Mouse (Mus musculus) layer of hippocampus, adult 8-10 months (tissue): ENCODE measurements around the gene Hspbap1. TPM values are rescaled to one million over a fixed set of nuclear protein-coding genes. Genes with fewer than 3 reads are reported as not detected.

Experiments used
- DNase-seq, 2 experiments: peaks; one replicate each; pipeline ENCODE4 v3.0.0; 2022; ENCODE audit warnings: low spot score in 2 of 2
- total RNA-seq, 4 experiments: library from RNA; stranded (reverse); gene quantifications; 2 replicates each; pipeline ENCODE4 v1.2.4; 2022

The Hspbap1 gene
- total RNA-seq, 4 experiments from 2014 or later: 6.5 to 9.0 (median 7.3) TPM

GRCm38 (mm10) chr16:35763590-35764296 is 6.4 kb upstream of the Hspbap1 start:
- DNase-seq: no peak

- DNase-seq: no peak
Observed at GRCm38 (mm10) chr16:35764941-35765340, 5.2 kb upstream of the Hspbap1 start.

GRCm38 (mm10) chr16:35765449-35765848 is 4.7 kb upstream of the Hspbap1 start:
- no peak for DNase-seq

DNA sequence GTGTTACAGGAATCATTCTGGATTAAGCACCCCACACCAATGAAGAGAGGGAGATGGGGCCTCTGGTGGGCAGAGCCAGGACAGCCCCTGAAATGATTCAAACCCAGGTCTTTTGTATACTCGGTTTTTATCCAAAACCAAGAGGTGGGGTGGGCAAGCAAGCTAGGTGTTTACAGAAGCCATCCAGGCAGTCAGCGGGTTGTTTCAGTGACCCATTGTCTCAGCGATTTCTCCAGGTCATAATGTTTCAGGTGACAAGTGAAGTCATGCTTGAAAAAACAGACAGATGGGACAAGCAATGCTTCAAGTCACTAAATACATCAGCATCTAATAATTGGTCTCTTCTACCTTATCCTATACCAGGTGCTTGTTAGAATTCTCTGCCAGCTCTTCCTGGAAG is 3.8 kb upstream of the Hspbap1 start:
- no peak for DNase-seq

DNA sequence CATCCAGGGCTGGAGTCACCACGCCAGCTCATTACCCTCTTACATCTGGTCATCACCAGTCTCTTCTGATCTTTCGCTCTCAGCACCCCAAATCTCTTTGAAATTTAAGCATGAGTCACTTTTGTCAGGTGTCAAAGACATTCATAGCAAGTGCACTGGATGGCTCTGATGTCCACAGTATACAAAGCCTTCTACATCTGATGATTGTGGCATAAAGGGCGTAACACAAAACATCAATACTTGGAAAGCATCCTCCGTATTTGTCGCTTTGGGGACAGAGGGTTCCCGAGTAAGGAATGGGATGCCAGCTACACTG is 1.7 kb upstream of the Hspbap1 start:
- DNase-seq: no peak

- DNase-seq: peak; percentile 50 to 63
Observed at GRCm38 (mm10) chr16:35768785-35769642, 1.2 kb upstream of the Hspbap1 start, which contains the start of gene Dirc2. Gene Dirc2, minus strand, starts transcription at chr16:35769356.

GRCm38 (mm10) chr16:35771141-35771540 is 966 bp downstream of the Hspbap1 start:
- DNase-seq: no peak

DNA sequence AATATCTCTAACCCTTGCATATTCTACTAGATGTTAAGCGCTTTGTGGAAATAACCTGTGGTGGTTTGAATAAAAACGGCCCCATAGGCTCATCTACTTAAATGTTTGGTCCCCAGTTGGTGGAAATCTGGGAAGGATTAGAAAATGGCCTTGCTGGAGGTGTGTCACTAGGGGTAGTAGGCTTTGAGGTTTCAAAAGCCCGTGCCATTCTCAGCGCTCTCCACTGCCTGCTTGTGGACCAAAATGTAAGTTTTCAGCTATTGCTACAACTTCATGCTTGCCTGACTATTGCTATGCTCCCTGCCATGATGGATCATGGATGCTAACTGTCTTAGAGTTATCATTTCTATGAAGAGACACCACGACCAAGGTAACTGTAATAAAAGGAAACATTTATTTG is 1.4 kb downstream of the Hspbap1 start:
- DNase-seq: no peak

GRCm38 (mm10) chr16:35772598-35772997 is 2.4 kb downstream of the Hspbap1 start:
- DNase-seq: no peak

DNA sequence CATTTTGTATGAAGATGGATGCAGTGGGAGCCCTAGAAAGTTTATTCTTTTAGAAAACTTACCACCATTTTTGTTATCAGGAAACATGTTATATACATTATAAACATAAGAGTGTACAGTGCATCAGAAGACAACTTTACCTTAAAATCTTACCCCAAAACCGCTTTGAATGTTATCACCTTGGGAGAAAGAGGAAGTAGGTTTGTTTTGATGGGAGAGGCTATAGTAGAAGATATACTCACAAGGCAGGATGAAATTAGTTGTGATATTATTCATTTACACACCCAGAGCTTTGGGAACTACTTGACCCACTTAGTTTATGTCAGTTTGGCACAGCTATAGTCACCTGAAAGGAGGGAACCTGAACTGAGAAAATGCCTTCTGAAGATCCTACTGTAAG is 5.7 kb downstream of the Hspbap1 start:
- no peak for DNase-seq

DNA sequence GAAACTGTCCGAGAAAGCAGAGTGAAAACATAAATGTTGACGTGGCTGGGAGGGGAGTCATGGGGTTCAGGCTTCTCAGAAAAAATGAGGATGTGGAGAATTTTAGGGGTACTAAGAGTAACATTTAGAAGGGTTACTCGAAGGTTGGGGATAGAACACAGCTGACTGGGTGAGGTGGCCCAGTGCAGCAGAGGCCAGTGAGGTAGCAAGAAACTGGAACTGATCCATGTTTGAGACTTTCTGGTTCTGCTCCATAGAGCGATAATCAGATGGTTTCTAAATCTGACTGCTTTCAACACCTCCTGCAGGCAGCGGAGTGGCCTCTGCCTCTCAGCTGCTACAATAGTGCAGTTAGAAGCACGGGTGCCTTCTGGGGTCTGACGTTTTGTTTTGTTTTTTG is 6.6 kb downstream of the Hspbap1 start:
- no peak for DNase-seq

GRCm38 (mm10) chr16:35777768-35778167 is 7.6 kb downstream of the Hspbap1 start:
- no peak for DNase-seq

- no peak for DNase-seq
Observed at GRCm38 (mm10) chr16:35779681-35780080, 9.5 kb downstream of the Hspbap1 start.

GRCm38 (mm10) chr16:35781096-35781495 is 10.9 kb downstream of the Hspbap1 start:
- DNase-seq: no peak

GRCm38 (mm10) chr16:35781651-35782050 is 11.5 kb downstream of the Hspbap1 start:
- DNase-seq: no peak

DNA sequence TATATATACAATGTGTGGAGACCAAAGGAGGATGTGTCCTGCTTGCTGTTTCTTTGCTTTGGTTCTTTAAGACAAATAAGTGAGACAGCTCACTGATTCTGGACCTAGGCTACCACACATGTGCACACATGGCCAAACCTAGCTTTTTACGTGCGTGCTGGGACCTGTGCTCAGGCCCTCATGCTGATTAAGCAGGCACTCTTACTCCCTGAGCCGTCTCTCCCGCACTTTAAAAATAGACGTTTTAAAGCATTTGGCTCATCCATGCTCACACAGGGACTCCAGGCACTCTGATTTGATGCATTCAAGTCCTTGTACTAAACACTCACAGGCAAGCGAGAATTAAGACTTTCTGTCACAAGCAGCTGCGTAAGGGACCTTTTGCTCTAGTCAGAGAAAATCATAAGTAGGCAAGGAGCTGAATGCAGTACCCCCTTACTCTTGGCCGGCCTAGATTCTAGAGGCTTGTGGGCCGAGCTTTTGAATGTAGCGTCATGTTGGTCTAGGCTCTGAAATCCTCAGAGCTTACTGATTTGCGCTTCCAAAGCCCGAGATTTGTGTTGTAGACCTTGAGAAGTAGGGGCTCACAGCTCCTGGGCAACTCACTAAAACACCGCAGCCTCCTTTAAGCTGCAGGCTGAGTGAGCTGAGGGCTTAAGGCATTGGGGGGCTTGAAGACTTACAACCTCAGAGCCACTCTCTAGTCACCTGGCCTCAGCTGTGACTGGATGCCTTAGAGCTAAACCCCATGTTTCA is 12.5 kb downstream of the Hspbap1 start:
- DNase-seq: no peak

DNA sequence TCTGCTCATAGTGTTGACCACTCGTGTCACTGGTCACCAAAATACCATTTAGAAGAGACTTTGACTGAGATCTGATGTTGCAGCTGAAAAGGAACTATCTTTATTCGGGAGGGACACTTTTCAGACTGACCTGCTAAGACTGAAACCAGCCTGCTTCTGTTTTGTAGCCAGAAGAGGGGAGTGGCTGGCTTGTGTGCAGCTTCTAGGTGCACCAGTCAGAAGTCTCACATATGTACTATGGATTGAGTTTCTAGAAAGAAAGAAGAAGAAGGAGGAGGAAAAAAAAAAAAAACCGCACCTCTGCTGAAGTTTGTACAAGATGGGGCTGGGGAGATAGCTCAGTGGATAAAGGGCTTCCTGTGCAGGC is 13.0 kb downstream of the Hspbap1 start:
- DNase-seq: no peak

DNA sequence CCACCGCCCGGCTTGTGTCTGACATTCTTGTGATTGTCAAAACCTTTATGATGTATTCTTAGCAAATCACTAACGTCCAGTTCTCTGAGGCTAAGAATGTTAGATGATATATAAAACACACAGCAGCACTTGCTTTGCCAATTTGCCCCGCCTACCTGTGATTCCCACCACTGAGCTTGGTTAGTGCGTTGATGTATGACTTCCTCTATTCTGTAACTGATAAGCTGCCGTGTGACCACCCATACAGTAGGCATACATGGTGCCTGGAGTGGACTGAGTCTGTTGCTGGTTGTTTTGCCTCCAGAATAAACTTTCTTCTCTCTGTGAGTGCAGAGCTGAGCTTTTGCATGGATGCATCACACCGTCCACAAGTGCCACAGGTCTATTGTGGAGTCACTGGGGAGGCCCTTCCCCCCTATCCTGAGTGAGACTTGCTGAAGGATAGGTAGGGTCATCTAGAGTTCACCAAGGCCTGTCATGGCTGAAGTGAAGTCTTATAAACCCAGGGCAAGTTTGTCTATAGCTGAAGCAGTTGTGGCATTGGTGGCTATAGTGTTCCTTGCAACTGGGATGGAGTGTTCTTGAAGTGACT is 14.1 kb downstream of the Hspbap1 start:
- DNase-seq: no peak

- DNase-seq: no peak
Observed at GRCm38 (mm10) chr16:35787163-35787562, 17.0 kb downstream of the Hspbap1 start.

GRCm38 (mm10) chr16:35787568-35788189 is 17.5 kb downstream of the Hspbap1 start:
- DNase-seq: no peak

- no peak for DNase-seq
Observed at GRCm38 (mm10) chr16:35788330-35788729, 18.2 kb downstream of the Hspbap1 start.
